Mouse (Mus musculus) lung, adult 2 months (tissue): ENCODE results near the gene Fgd1. TPM values are rescaled to one million over a fixed set of nuclear protein-coding genes. Genes with fewer than 3 reads are reported as not detected.

Experiments used
- DNase-seq: peaks from one replicate; pipeline ENCODE4 v3.0.0; 2022
- H3K4me1 ChIP-seq: fragments of 200-500 bp; 2 replicates; pipeline ENCODE4 v1.6.1; 2011; ENCODE audit warnings: low read length; ENCODE audit not compliant: control insufficient read depth, insufficient read depth
- H3K4me3 ChIP-seq: fragments of 200-500 bp; replicated peaks from 2 replicates; pipeline ENCODE3; 2011; ENCODE audit warnings: low read depth, mild to moderate bottlenecking, control low read depth, low read length; ENCODE audit errors: extremely low read depth
- CTCF ChIP-seq: fragments of 200-500 bp; IDR thresholded peaks from 2 replicates; pipeline ENCODE4 v1.5.1; 2011; ENCODE audit warnings: mild to moderate bottlenecking, low read length, control low read depth; ENCODE audit not compliant: insufficient read depth
- POLR2A ChIP-seq: fragments of 200-500 bp; IDR thresholded peaks from 2 replicates; pipeline ENCODE4 v1.6.1; 2011; ENCODE audit warnings: low read depth, mild to moderate bottlenecking, control low read depth, low read length, borderline replicate concordance; ENCODE audit errors: extremely low read depth
- WGBS: fragments of 180-500 bp; shearing (Covaris S2); methylation state at CpG from one replicate; pipeline ENCODE4 v1.1.7; 2018; 5-methylcytosine and 5-hydroxymethylcytosine counted together
- polyA plus RNA-seq: library from polyadenylated mRNA; depleted of rRNA; stranded (reverse); fragments of >200 nt; gene quantifications from 2 replicates; pipeline ENCODE4 v1.2.3, GENCODE M21; 2012; rRNA removed

Gene Fgd1
- polyA plus RNA-seq, 1 experiment: 7.0 TPM

DNA sequence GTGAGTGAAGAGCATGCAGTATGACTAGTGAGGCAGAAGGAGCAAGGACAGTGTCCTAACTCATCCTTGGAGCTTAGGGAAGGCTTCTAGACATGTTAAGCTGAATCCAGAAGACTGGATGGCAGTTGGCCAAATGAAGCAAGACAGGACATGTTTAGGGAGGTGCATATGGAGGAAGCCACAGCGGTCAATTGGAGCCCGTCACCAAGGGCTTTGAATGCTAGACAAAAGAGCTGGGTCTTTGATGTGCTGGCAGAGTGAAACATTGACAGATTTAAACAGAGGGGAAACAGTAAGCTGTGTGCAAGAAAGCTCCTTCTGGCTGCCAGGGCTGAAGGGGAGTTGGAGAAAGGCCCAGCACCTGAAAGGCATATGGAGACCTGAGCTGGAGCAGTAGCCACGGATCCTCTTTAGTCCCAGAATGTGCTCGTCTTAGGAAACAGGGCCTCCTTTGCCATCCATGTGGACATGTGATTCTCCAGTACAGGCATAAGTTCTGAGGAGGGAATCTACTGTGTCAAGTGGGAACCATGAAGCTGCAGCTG, 31.1 kb downstream of the Fgd1 start:
- 82% methylated on average over 4 of the region's 4 CpGs for WGBS
- no peaks in the 10 kb centered on the region for H3K4me1 ChIP-seq
- DNase-seq: no peak
- TF ChIP-seq POLR2A (no peak), CTCF (no peak)
- H3K4me3 ChIP-seq: no peak overlapping the region

DNA sequence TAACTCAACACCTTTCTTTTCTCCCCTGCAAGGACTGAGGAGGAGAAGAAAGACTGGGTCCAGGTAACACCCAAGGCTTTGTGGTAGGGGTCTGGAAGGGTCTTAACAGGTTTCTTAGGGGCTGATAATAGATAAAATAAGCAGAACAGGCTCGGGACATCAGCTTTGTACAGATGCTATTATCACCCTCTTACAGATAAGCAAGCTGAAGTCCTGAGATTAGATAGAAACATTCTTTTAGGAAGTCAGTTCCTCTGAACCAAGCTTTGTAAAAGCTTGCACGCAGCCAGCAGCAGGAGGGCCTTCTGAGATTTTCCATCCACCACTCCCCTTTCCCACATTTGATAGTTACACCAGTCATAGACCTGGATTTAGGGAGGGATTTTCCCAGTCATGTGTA, 39.6 kb downstream of the Fgd1 start:
- Histone ChIP-seq H3K4me1 (no peaks in the 10 kb centered on the region), H3K4me3 (no peak overlapping the region)
- DNase-seq: no peak
- 64% methylated on average over 2 of the region's 2 CpGs for WGBS
- TF ChIP-seq POLR2A (no peak), CTCF (no peak)

DNA sequence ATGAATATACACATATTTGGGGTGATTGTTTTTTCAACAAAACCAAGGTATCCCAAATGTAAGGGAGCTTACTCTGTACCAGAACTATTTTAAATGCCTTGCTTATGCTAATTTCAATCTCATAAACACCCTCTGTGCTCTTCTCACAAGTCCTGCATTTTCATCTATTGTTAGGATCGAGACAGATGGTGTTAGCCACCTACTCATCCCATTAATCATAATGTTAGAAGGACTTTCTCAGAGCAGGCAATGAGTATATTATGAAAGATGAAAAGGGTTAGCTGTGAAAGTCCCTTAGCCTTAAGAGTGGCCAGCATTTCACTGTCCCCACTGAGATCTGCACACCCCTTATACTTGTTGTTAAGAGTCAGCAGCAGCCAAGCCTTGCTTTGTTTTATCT, 41.5 kb downstream of the Fgd1 start:
- TF ChIP-seq POLR2A: no peak
- Histone ChIP-seq H3K4me1 (no peaks in the 10 kb centered on the region), H3K4me3 (no peak overlapping the region)
- WGBS: 71% methylated on average over 1 of the region's 1 CpGs
- no peak for DNase-seq

DNA sequence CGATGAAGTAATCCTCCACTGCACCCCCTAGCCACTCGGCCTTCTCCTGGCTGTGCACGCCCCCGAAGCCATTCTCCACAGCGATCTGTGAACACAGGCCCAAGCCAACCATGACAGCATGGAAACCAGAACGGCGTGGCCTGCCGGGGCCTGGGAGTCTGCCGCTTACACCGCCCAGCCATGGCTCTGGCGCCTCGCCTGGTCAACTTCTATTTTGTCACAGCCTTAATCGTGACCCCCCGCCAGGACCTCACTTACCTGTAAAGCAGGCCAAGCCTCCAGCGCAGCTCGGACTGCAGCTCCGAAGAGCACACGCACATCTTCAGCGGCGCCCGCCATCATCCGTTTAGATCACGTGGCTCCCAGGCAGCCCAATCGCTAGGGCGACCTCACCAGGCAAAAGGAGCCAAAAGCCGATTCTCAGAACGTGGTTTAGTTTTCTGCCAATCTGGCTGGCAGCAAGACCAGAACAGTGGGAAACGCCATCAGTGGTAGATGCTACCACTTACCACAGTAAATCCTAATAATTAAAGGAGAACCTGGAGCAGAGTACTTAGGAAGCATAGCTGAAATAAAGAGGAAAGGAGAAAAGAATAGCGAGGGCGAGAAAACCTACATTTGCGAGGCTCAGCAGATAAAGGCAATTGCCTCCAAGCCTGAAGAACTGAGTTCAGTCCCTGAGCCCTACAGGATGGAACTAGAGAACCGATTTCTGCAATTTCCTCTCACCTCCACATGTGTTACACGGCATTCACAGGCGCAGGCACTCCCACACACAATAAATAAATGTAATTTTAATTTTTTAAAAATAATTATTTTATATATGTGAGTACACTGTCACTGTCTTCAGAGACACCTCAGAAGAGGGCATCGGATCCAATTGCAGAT, 50.5 kb downstream of the Fgd1 start, which contains the start of gene Tsr2:
TSS of gene Tsr2 (minus strand) at position 373 of the 888 bp plus-strand sequence.
- Histone ChIP-seq H3K4me3 (peak within 1 kb of the TSS; percentile 80), H3K4me1 (no peaks in the 10 kb centered on the region)
- peak; percentile 51 for DNase-seq
- 34% methylated on average over 34 of the region's 35 CpGs for WGBS
- TF ChIP-seq CTCF (no peak), POLR2A (peak; percentile 54; the same call in 1 of the 2 replicates)

DNA sequence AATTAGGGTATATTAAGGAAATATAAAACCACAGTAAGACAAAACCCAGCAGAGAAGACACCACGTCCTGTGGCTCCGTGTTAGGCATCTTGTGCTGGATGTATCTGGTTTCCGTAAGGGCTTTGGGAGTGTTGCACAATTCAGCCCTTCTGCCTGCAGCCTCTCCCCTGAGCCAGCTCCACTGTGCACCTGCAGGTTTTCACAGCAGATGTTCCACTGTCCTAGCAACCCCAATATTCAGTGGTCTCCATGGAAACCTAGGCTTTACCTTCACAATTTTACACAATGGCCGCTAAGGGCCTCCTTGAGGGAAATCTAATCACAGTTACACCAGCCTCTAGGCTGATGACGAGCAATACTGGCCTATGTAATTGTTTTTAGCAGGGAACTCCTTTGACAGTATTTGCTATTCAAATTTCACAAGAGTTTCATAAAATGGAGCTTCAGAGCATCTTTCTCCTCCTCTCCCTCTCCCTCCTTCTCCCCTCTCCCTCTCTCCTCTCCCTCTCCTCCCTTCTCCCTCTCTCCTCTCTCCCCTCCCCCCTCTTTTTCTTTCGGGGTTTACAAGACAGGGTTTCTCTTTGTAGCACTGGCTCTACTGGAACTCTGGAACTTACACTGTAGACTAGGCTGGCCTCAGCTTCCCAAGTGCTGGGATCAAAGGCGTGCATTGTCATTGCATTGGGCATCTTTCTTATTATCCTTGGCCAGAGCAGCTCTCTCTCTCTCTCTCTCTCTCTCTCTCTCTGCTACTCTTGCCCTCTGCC, 61.5 kb downstream of the Fgd1 start:
- no peak overlapping the region for H3K4me3 ChIP-seq
- H3K4me1 ChIP-seq: no peaks in the 10 kb centered on the region
- TF ChIP-seq CTCF: no peak
- TF ChIP-seq POLR2A: no peak
- WGBS: 57% methylated on average over 7 of the region's 7 CpGs
- DNase-seq: no peak

DNA sequence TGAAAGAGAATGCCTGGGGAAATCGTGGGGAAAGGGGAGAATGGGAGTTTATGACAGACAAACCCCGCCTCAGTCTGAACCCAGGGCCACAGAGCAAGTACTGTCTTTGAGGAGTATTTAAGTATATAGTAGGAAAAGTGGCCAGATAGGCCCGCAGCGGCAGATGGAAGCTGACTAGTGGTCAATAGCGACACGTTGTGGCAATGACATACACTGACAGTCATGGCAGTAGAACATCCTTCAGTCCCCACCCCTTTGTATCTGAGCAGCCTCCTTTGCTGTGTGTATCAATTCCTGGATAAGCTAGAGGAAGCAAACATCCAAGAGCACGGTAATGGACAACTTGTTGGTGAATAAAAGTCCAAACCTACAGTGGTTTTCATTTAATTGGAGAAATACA, 70.8 kb downstream of the Fgd1 start:
- Histone ChIP-seq H3K4me3 (no peak overlapping the region), H3K4me1 (no peaks in the 10 kb centered on the region)
- TF ChIP-seq POLR2A: no peak
- peak; percentile 68 for TF ChIP-seq CTCF
- 17% methylated on average over 7 of the region's 7 CpGs for WGBS
- DNase-seq: no peak

DNA sequence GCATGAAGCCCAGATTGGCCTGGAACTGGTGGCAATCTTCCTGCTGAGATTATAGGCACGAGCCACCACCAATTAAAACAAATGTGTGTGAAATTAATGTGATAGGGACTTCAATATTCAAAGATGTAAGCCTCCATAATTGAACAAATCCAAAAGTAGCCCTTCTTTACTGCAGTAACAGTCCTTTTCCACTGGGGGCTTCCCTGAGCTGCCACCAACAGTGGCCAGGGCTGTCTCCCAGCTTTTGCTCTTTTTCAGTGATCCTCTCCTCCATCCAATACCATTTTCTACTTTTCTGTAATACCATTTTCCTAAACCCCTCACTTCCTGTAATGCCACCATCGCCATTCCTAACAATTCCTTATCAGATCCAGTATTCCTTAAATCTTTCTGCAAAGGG, 71.5 kb downstream of the Fgd1 start:
- Histone ChIP-seq H3K4me3 (no peak overlapping the region), H3K4me1 (no peaks in the 10 kb centered on the region)
- 13% methylated on average over 2 of the region's 2 CpGs for WGBS
- peak; percentile 50 for TF ChIP-seq CTCF
- TF ChIP-seq POLR2A: no peak
- no peak for DNase-seq

DNA sequence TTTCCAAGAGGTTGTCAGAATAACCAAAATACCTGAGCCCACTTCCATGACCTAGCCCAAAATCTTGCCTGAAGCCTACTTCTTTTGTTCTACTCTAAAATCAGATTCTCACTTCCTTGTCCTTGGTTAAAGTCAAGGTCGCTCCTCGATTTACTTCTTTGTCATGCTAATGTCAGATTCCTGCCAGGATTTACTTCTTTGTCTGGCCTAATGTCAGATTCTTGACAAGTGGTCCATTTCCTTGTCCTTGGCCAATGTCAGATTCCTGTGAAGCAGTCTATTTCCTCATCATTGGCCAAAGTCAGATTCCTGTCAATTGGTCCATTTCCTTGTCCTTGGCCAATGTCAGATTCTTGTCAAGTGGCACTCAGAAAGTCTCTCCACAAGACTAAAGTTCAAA, 78.0 kb downstream of the Fgd1 start:
- WGBS: 69% methylated on average over 2 of the region's 2 CpGs
- H3K4me3 ChIP-seq: no peak overlapping the region

DNA sequence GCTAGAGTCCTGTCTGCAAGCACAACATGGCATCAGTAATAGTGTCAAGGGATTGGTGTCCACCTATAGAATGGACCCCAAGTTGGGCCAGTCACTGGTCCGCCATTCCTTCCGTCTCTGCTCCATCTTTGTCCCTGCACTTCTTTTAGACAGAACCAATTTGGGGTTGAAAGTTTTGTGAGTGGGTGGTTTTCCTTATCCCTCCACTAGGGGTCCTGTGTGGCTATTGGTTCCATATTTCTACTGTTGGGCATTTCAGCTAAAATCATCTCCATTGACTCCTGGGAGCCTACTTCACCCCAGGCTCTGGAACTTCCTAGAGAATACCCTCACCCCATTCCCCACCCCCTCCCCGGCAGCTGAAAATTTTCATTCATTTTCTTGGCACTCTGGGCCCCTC, 84.5 kb downstream of the Fgd1 start:
- TF ChIP-seq POLR2A (no peak), CTCF (no peak)
- Histone ChIP-seq H3K4me3 (no peak overlapping the region), H3K4me1 (no peaks in the 10 kb centered on the region)
- WGBS: 76% methylated on average over 3 of the region's 3 CpGs
- no peak for DNase-seq

More for the DNA sequence above, 78.0 kb downstream of the Fgd1 start:
- TF ChIP-seq CTCF (no peak), POLR2A (no peak)
- DNase-seq: no peak
- H3K4me1 ChIP-seq: no peaks in the 10 kb centered on the region

DNA sequence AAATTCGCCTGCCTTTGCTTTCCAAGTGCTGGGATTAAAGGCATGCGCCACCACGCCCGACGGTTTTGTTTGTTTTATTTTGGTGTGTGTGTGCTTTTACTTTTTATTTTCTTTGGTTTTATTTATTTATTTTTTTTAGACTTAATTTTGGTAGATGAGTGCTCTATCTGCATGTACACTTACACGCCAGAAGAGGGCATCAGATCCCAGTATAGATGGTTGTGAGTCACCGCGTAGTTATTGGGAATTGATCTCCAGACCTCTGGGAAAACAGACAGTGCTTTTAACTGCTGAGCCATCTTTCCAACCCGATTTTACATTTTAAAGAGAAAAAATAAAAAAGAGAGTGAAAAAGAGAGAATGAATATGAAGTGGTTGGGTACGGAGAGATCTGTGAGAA, 86.8 kb downstream of the Fgd1 start:
- H3K4me3 ChIP-seq: no peak overlapping the region
- no peaks in the 10 kb centered on the region for H3K4me1 ChIP-seq
- WGBS: 39% methylated on average over 10 of the region's 10 CpGs
- DNase-seq: no peak
- TF ChIP-seq POLR2A (no peak), CTCF (no peak)

Other genes starting within 250 kb of the Fgd1 start
- 31.8 and 41.1 TPM in 2 replicates for gene Maged2, start 231.8 kb upstream of the Fgd1 start, polyA plus RNA-seq
- gene Gnl3l, start 28.8 kb upstream of the Fgd1 start, polyA plus RNA-seq: 6.8 and 9.6 TPM in 2 replicates
- gene Tsr2, start 50.4 kb downstream of the Fgd1 start, polyA plus RNA-seq: 3.8 and 6.4 TPM in 2 replicates
- gene Wnk3, start 151.9 kb downstream of the Fgd1 start, polyA plus RNA-seq: 0.19 TPM in 1 of 2 replicates, not detected in the other